Mouse (Mus musculus) heart, adult 8-10 months (tissue): Measurements from ENCODE around the gene Tm9sf3. TPM values are rescaled to one million over a fixed set of nuclear protein-coding genes. Genes with fewer than 3 reads are reported as not detected.
"Not testable (repeated sequence)": the region's sequence is repeated elsewhere in the genome, so short reads cannot be mapped to it uniquely, and the experiment has no call there.

Experiments used
- DNase-seq: peaks from one replicate; pipeline ENCODE4 v3.0.0; 2022; ENCODE audit warnings: low spot score
- total RNA-seq, 4 experiments: library from RNA; stranded (reverse); gene quantifications; 2 replicates each; pipeline ENCODE4 v1.2.4; 2022

Gene Tm9sf3
- total RNA-seq, result 10 to 100 TPM; 65.2 to 73.0 (median 67.7) TPM

- peak; percentile 80 for DNase-seq
Measured at GRCm38 (mm10) chr19:41263630-41264295, at the start of gene Tm9sf3. Tm9sf3 (minus strand) TSS chr19:41263997.

DNA sequence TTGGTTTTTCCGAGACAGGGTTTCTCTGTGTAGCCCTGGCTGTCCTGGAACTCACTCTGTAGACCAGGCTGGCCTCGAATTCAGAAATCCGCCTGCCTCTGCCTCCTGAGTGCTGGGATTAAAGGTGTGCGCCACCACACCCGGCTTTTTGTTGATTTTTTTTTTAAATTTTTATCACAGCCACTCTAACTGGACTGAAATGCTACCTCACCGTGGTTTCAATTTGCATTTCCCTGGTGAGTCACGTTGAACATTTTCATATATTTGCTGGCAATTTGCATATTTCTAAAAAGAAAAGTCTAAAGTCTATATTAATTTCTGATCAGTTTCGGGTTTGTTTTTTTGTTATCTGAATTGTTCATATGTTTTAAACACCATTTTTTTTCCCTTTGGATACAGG, 48.8 kb upstream of the Tm9sf3 start:
- not testable (repeated sequence) for DNase-seq

GRCm38 (mm10) chr19:41312027-41312426, 48.2 kb upstream of the Tm9sf3 start:
- no peak for DNase-seq

GRCm38 (mm10) chr19:41310971-41311703, 47.3 kb upstream of the Tm9sf3 start:
- peak; percentile 16 for DNase-seq

- no peak for DNase-seq
Measured at GRCm38 (mm10) chr19:41303933-41304332, 40.1 kb upstream of the Tm9sf3 start.

DNA sequence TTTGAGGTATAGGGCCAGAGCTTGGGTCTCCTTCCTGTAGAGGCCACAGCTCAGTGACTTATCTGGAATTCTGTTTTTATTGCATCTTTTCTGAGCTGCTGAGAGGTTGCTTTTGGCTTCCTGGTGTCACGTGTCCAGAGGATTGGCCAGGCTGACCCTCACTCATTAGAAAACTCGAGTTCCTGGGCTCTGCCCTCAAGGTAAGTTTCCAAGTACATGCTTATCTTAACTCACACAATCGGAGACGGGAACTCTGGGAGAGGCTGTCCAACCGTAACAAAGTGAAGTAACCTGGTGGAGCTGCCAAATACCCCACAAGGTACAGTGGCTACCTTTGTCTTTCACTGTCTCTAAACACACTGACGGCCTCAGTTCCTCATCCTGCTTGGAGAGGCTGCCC, 39.6 kb upstream of the Tm9sf3 start:
- no peak for DNase-seq

GRCm38 (mm10) chr19:41301856-41302255, 38.1 kb upstream of the Tm9sf3 start:
- DNase-seq, result no peak

GRCm38 (mm10) chr19:41299446-41299845, 35.6 kb upstream of the Tm9sf3 start:
- DNase-seq, result no peak

- DNase-seq, result no peak
Measured at GRCm38 (mm10) chr19:41290952-41291619, 27.3 kb upstream of the Tm9sf3 start.

GRCm38 (mm10) chr19:41288568-41288967, 24.8 kb upstream of the Tm9sf3 start:
- DNase-seq, result no peak

DNA sequence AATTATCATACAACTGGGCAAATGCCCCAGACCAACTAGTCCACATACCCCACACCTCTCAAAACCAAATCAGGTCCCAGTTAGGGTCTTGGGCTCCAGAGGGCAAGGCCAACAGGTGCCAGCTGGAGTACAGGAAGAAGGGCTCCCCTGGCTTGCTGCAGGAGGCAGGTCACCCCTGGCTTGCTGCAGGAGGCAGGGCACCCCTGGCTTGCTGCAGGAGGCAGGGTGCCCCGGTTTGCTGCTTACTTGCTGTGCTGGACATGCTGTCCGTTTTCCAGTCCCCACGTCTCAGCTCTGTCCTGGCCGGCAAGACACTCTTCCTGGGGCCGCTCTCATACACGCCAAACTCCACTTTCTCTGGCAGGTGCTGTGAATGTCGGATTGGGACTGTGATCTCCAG, 23.4 kb upstream of the Tm9sf3 start:
- DNase-seq, result no peak

DNA sequence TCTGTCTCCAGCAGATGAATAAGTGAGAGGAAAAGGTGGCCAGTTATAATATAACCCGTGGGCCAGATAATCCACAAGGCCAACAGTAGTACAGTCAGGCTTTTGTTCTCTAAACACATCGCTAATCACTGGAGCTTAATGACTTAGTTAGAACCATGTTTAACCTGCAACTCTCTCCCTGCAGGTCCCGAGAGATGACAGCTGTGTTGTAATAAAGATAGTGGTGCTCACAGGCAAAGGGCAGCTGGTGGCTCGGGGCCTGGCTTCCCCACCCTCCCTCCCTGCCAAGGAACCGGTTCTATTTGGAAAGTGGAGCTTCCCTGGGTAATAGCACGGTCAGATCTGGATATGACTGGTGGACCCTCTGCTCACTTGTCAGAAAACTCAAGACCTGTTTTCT, 20.7 kb upstream of the Tm9sf3 start:
- DNase-seq, result no peak

DNA sequence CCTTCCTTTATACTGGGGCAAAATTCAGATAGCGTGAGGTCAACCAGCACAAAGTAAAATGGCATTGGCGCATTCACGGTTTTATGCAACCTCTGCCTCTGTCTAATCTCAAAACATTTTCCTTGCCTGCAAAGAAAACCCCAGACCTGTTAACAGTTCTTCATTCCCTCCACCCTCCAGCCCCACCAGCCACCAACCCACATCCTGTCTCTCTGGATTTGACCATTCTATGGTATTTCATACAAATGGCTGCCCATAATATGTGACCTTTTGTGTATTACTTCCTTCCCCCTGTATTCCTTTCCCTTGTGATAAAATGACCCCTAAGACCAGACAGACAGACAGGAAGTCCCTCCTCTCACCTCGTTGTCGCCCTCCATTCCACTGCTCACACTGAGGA, 18.9 kb upstream of the Tm9sf3 start:
- no peak for DNase-seq

DNA sequence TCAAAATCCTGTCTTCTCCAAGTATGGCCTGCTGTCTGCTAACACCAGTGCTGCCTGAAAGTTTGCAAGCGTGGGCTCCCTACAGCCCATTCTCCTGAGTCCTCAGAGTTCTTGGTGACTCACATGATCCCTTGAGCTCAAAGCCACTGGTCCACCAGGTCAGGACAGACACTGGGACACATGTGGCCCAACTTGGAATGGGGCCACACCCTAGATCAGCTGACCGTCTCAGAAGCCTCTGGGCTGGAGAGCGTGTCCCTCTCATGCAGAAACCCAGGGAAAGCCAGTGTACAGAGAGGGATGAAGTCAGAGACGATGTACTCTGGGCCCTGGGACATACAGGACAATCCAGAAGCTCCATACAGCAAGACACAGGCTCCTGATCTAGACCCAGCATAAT, 18.4 kb upstream of the Tm9sf3 start:
- no peak for DNase-seq

GRCm38 (mm10) chr19:41279724-41280244, 16.0 kb upstream of the Tm9sf3 start:
- no peak for DNase-seq

GRCm38 (mm10) chr19:41278606-41279005, 14.8 kb upstream of the Tm9sf3 start:
- DNase-seq, result no peak

DNA sequence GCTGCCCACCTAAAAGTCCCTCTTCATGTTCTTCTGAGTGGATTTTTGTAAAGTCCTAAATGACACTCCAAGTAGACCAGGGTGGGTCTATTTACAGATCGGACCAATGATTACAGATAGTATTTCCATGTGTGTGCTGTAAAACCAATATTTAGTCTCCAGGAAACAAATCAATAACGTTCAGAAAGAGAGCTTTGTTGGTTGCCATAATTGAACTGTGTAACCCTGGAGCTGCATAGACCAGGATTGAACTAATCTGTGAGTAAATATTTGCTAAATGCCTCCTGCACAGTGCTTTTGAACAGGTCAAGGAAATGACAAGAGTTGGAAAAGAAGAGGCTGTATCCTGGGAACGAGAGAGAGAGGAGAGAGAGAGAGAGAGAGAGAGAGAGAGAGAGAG, 11.8 kb upstream of the Tm9sf3 start:
- DNase-seq, result no peak

DNA sequence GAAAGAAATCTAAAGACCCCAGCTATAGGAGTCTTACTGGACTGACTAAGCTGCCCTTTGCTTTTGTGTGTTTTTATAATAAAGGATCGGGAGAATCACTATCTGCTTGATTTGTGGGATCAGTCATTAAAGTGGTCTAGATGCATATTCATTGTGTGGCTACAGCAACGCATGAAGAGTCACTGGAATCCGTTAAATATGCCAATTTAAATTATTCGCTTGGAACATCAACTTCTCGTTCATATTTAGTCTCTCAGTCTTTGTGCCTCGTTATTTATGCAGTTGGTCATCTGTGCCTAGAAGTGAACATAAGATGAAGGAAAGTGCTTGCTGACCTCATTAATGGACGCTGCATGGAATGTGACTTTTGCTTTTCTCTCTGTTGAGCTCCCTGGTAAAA, 7.1 kb upstream of the Tm9sf3 start:
- DNase-seq, result no peak

GRCm38 (mm10) chr19:41270151-41270727, 6.4 kb upstream of the Tm9sf3 start:
- no peak for DNase-seq

DNA sequence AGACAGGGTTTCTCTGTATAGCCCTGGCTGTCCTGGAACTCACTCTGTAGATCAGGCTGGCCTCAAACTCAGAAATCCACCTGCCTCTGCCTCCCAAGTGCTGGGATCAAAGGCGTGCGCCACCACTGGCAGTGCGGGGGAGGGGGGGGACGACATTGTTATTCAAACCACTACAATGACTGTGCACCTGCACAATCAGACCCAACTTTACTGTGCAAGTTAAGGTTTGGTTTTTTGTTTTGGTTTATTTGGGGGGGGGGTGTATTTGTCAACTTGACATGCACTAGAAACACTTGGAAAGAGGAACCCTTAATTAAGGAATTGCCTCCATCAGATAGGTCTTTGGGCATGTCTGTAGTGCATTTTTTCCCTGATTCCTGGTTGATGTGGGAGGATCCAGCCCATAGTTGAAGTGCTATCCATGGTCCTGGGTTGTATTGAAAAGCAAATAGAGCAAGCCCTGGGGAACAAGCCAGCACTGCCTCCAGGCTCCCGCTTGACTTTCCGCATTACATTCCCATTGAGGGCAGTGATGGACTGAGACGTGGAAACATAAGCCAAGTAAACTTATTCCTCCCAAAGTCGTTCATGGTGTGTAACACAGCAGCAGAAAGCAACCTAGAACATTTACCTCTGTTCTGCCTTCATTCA, 2.6 kb upstream of the Tm9sf3 start:
- DNase-seq, result no peak

DNA sequence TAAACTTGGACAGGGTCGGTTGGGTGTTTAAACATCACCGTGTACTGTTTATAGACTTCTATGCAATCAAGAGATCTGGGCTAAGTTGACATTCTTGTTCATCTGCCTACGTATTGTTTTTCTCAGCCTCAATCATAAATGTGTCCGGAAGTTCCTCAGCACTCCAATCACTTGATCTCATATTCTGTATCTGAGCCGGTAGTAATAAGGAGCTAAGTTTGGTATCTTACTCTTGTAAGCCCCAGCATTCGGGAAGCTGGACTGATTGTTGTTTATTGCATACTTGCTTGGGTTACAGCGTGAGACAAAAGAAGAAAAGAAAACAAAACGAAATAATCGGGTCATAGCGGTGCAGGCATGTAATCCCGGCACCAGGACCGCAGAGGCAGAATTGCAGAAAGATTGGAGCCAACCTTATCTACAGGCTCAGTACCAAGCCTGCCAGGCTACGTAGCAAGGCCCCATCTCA, 568 bp upstream of the Tm9sf3 start:
- no peak for DNase-seq
